Mouse (Mus musculus) left cerebral cortex, postnatal 14 days (tissue): ENCODE measurements at regions not wholly inside any gene's neighbourhood (a gene's known extent, or its start where the extent isn't known, plus 50 kb on each side); places are given as distances from the start of the nearest gene placed in this dataset.

ENCODE experiments used
- DNase-seq, 2 experiments: peaks; one replicate each; pipeline ENCODE4 v3.0.0; 2021 to 2022; ENCODE audit warnings: low spot score in 2 of 2, mixed read lengths in 1 of 2
- intact Hi-C: fragments of 180-260 bp; cut with DNase I; formaldehyde crosslinking; loops from one replicate; pipeline ENCODE4 v1.15.1; 2025

GRCm38 (mm10) chr6:26709324-26709723 lies 900.3 kb upstream of the Pot1a start:
- intact Hi-C loops = no loop called here
- no peak for DNase-seq

GRCm38 (mm10) chr6:26708880-26709279 lies 899.8 kb upstream of the Pot1a start:
- intact Hi-C loops = no loop called here
- DNase-seq = peak in 1 of 2 experiments; percentile 4

- intact Hi-C loops = no loop called here
Measured at GRCm38 (mm10) chr6:26707974-26708867, 899.2 kb upstream of the Pot1a start.

More at GRCm38 (mm10) chr6:26707974-26708867, 899.2 kb upstream of the Pot1a start:
- DNase-seq = no peak
